Mouse (Mus musculus): ENCODE results near the gene Upk3bl. TPM values are rescaled to one million over a fixed set of nuclear protein-coding genes. Genes with fewer than 3 reads are reported as not detected.
"Not testable (repeated sequence)": the region's sequence is repeated elsewhere in the genome, so short reads cannot be mapped to it uniquely, and the experiment has no call there.

Gene Upk3bl
- total RNA-seq, 2 experiments from 2014 or later = not detected

- DNase-seq (ENCODE audit: low spot score in 2 of 2) = no peak
Observed at GRCm38 (mm10) chr5:136045408-136045807, 8.9 kb upstream of the Upk3bl start.

- DNase-seq (ENCODE audit: low spot score in 2 of 2) = peak; percentile 85 to 91
Observed at GRCm38 (mm10) chr5:136045987-136046386, 8.3 kb upstream of the Upk3bl start.

GRCm38 (mm10) chr5:136048541-136048940 is 5.8 kb upstream of the Upk3bl start:
- not testable (repeated sequence) for DNase-seq (ENCODE audit: low spot score in 2 of 2)

- DNase-seq (ENCODE audit: low spot score in 2 of 2) = peak in 1 of 2 experiments; percentile 16
Observed at GRCm38 (mm10) chr5:136049926-136050325, 4.4 kb upstream of the Upk3bl start.

- DNase-seq (ENCODE audit: low spot score in 2 of 2) = peak; percentile 40 to 49
Observed at GRCm38 (mm10) chr5:136051231-136052085, 2.8 kb upstream of the Upk3bl start.

GRCm38 (mm10) chr5:136052861-136053655 is 1.2 kb upstream of the Upk3bl start:
- no peak for DNase-seq (ENCODE audit: low spot score in 2 of 2)

- DNase-seq (ENCODE audit: low spot score in 2 of 2) = no peak
Observed at GRCm38 (mm10) chr5:136056062-136056461, 1.8 kb downstream of the Upk3bl start.

GRCm38 (mm10) chr5:136057085-136057484 is 2.8 kb downstream of the Upk3bl start:
- DNase-seq (ENCODE audit: low spot score in 2 of 2) = no peak

- peak; percentile 85 to 88 for DNase-seq (ENCODE audit: low spot score in 2 of 2)
Observed at GRCm38 (mm10) chr5:136061567-136061966, 7.3 kb downstream of the Upk3bl start.

- no peak for DNase-seq (ENCODE audit: low spot score in 2 of 2)
Observed at GRCm38 (mm10) chr5:136063920-136064319, 9.6 kb downstream of the Upk3bl start.

- DNase-seq (ENCODE audit: low spot score in 2 of 2) = not testable (repeated sequence)
Observed at GRCm38 (mm10) chr5:136066404-136067148, 12.3 kb downstream of the Upk3bl start.

- no peak for DNase-seq (ENCODE audit: low spot score in 2 of 2)
Observed at GRCm38 (mm10) chr5:136069411-136069810, 15.1 kb downstream of the Upk3bl start.

GRCm38 (mm10) chr5:136073051-136073450 is 18.8 kb downstream of the Upk3bl start:
- no peak for DNase-seq (ENCODE audit: low spot score in 2 of 2)

- DNase-seq (ENCODE audit: low spot score in 2 of 2) = no peak
Observed at GRCm38 (mm10) chr5:136073526-136073925, 19.2 kb downstream of the Upk3bl start.

GRCm38 (mm10) chr5:136075076-136075475 is 20.8 kb downstream of the Upk3bl start:
- no peak for DNase-seq (ENCODE audit: low spot score in 2 of 2)

- no peak for DNase-seq (ENCODE audit: low spot score in 2 of 2)
Observed at GRCm38 (mm10) chr5:136076284-136076683, 22.0 kb downstream of the Upk3bl start.

GRCm38 (mm10) chr5:136077001-136077550 is 22.8 kb downstream of the Upk3bl start:
- no peak for DNase-seq (ENCODE audit: low spot score in 2 of 2)

- DNase-seq (ENCODE audit: low spot score in 2 of 2) = no peak
Observed at GRCm38 (mm10) chr5:136078136-136078535, 23.8 kb downstream of the Upk3bl start.

- DNase-seq (ENCODE audit: low spot score in 2 of 2) = no peak
Observed at GRCm38 (mm10) chr5:136082345-136082744, 28.1 kb downstream of the Upk3bl start.

- peak; percentile 85 to 88 for DNase-seq (ENCODE audit: low spot score in 2 of 2)
Observed at GRCm38 (mm10) chr5:136083669-136084107, 29.4 kb downstream of the Upk3bl start, which contains the start of gene Rasa4. Gene Rasa4, plus strand, starts transcription at chr5:136083916.

Measured in adrenal gland, adult 18-20 months (tissue).